Mouse (Mus musculus) adrenal gland, adult (tissue): ENCODE results near the gene Atad5.
"Not testable (repeated sequence)": the region's sequence is repeated elsewhere in the genome, so short reads cannot be mapped to it uniquely, and the experiment has no call there.

Experiments
- DNase-seq, 2 experiments: peaks; one replicate each; pipeline ENCODE4 v3.0.0; 2022 to 2023; ENCODE audit warnings: low spot score in 1 of 2; ENCODE audit not compliant: inconsistent age in 2 of 2

The Atad5 gene

GRCm38 (mm10) chr11:80088917-80089816, at the start of gene Atad5:
Gene Atad5, plus strand, starts transcription at chr11:80089400.
- peak; percentile 87 to 95 for DNase-seq

GRCm38 (mm10) chr11:80042615-80043418, 46.4 kb upstream of the Atad5 start:
- DNase-seq = peak; percentile 38 to 80

- no peak for DNase-seq
Measured at GRCm38 (mm10) chr11:80043419-80043817, 45.8 kb upstream of the Atad5 start.

GRCm38 (mm10) chr11:80046856-80047255, 42.3 kb upstream of the Atad5 start:
- DNase-seq = no peak

- DNase-seq = no peak
Measured at GRCm38 (mm10) chr11:80050088-80050487, 39.1 kb upstream of the Atad5 start.

GRCm38 (mm10) chr11:80052456-80052855, 36.7 kb upstream of the Atad5 start:
- DNase-seq = no peak

GRCm38 (mm10) chr11:80053171-80053570, 36.0 kb upstream of the Atad5 start:
- no peak for DNase-seq

- DNase-seq = no peak
Measured at GRCm38 (mm10) chr11:80054659-80055058, 34.5 kb upstream of the Atad5 start.

- no peak for DNase-seq
Measured at GRCm38 (mm10) chr11:80056141-80056540, 33.1 kb upstream of the Atad5 start.

GRCm38 (mm10) chr11:80062159-80062558, 27.0 kb upstream of the Atad5 start:
- DNase-seq = peak; percentile 22 to 38

GRCm38 (mm10) chr11:80066373-80066772, 22.8 kb upstream of the Atad5 start:
- not testable (repeated sequence) for DNase-seq

- no peak for DNase-seq
Measured at GRCm38 (mm10) chr11:80067558-80067957, 21.6 kb upstream of the Atad5 start.

GRCm38 (mm10) chr11:80069815-80070214, 19.4 kb upstream of the Atad5 start:
- DNase-seq = no peak

- DNase-seq = no peak
Measured at GRCm38 (mm10) chr11:80071039-80071438, 18.2 kb upstream of the Atad5 start.

GRCm38 (mm10) chr11:80072365-80072764, 16.8 kb upstream of the Atad5 start:
- DNase-seq = no peak

- DNase-seq = no peak
Measured at GRCm38 (mm10) chr11:80075608-80076277, 13.5 kb upstream of the Atad5 start.

- peak in 1 of 2 experiments; percentile 24 for DNase-seq
Measured at GRCm38 (mm10) chr11:80077784-80078545, 11.2 kb upstream of the Atad5 start.

GRCm38 (mm10) chr11:80078831-80079230, 10.4 kb upstream of the Atad5 start:
- peak in 1 of 2 experiments; percentile 21 for DNase-seq

- DNase-seq = peak in 1 of 2 experiments; percentile 33
Measured at GRCm38 (mm10) chr11:80079751-80080150, 9.4 kb upstream of the Atad5 start.

- no peak for DNase-seq
Measured at GRCm38 (mm10) chr11:80080381-80080825, 8.8 kb upstream of the Atad5 start.
